19 mouse cellular contexts compared by ENCODE assay signal in the genomic region with DNA sequence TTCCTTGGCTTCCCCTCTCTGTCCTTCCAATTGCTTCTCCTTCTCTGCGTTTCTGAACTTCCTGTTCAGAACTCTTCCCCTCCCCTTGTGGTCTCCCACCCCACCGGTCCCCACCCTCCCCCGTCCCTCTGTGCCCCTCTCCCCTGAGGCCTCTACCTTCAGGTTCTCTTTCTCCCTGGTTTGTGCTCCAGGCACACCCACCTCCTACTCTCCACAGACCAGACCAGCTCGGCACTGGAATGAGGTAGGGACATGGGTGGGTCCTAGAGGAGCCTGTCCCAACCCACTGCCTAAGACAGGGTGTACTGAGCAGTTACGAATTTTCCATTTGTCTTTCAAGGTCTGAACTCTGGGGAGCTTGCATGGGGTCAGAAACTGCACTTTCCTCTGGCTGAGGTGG. TPM values are rescaled to one million over a fixed set of nuclear protein-coding genes. Genes with fewer than 3 reads are reported as not detected.
A peak's percentile ranks its signal among the peaks of the same experiment; 100 is the strongest.
DNase-seq lines count a peak whose midpoint lies in the region; ATAC-seq and TF ChIP-seq lines count a peak whose summit lies in the region.
"Had no signal": no experiment of that assay in that cellular context is flagged by ENCODE, and none has a peak within 500 bp of the region (broad histone marks: within the 10 kb centered on the region; RNA-seq: fewer than 3 reads in every experiment).

No protein-coding gene starts in this region.

- no peak for TF ChIP-seq CTCF in stomach, postnatal 0 days (IDR thresholded peaks at IDR 0.05; ENCODE audit: low read depth)

- no peak overlapping the region for H3K9ac ChIP-seq in embryonic facial prominence, embryonic 13.5 days
- H3K9ac ChIP-seq in kidney, embryonic 15.5 days: no peak overlapping the region
- H3K9ac ChIP-seq in midbrain, embryonic 13.5 days (replicated peaks): no peak overlapping the region
- H3K9ac ChIP-seq in midbrain, embryonic 16.5 days (ENCODE audit: low read depth, low read length): no peak overlapping the region
- no peak overlapping the region for H3K9ac ChIP-seq in stomach, postnatal 0 days (ENCODE audit: low read length)
- H3K9ac ChIP-seq: liver, embryonic 12.5 days had no signal

- DNase-seq in embryonic facial prominence, embryonic 10.5 days (ENCODE audit: low spot score): no peak
- DNase-seq in kidney, postnatal 4 days: no peak
- no peak for DNase-seq in stomach, postnatal 0 days (ENCODE audit: low spot score)
- DNase-seq in heart, postnatal 25 days (ENCODE audit: low spot score): no peak
- DNase-seq: gastrocnemius, postnatal 25 days; kidney, adult 9 months had no signal

- no peak for ATAC-seq in embryonic facial prominence, embryonic 13.5 days (ENCODE audit: insufficient number of reproducible peaks, insufficient read depth, low FRiP score, low TSS enrichment, low read depth)
- ATAC-seq in kidney, embryonic 15.5 days (replicated peaks; ENCODE audit: low FRiP score): no peak
- ATAC-seq in midbrain, embryonic 13.5 days: peak; percentile 41; the same call in 1 of the 2 replicates
- no peak for ATAC-seq in midbrain, embryonic 16.5 days
- ATAC-seq in stomach, postnatal 0 days (ENCODE audit: low FRiP score, low TSS enrichment): no peak
- ATAC-seq: CD4-positive, CD25-positive, alpha-beta regulatory T cell, adult 4 months; liver, embryonic 12.5 days had no signal

- H3K27me3 ChIP-seq in embryonic facial prominence, embryonic 13.5 days: no peaks in the 10 kb centered on the region
- peaks cover 51% of the 10 kb centered on the region for H3K27me3 ChIP-seq in embryonic facial prominence, embryonic 10.5 days (replicated peaks; ENCODE audit: low read depth, poor library complexity, severe bottlenecking)
- H3K27me3 ChIP-seq in kidney, embryonic 15.5 days: 0 out of 2 replicates have a peak, but pooled peaks cover 3% of the 10 kb centered on the region
- H3K27me3 ChIP-seq in midbrain, embryonic 13.5 days: peaks cover 10% of the 10 kb centered on the region; the same call in 1 of the 2 replicates
- H3K27me3 ChIP-seq in midbrain, embryonic 16.5 days (ENCODE audit: control insufficient read depth, insufficient read depth, low read depth, low read length): no peaks in the 10 kb centered on the region; the same call in 1 of the 2 replicates
- H3K27me3 ChIP-seq in stomach, postnatal 0 days (ENCODE audit: control insufficient read depth, insufficient read depth, low read length): no peaks in the 10 kb centered on the region

- H3K9me3 ChIP-seq in embryonic facial prominence, embryonic 13.5 days: no peaks in the 10 kb centered on the region
- no peaks in the 10 kb centered on the region for H3K9me3 ChIP-seq in embryonic facial prominence, embryonic 10.5 days
- no peaks in the 10 kb centered on the region for H3K9me3 ChIP-seq in kidney, embryonic 15.5 days (replicated peaks)
- H3K9me3 ChIP-seq in midbrain, embryonic 13.5 days: no peaks in the 10 kb centered on the region
- H3K9me3 ChIP-seq in midbrain, embryonic 16.5 days (replicated peaks; ENCODE audit: control insufficient read depth, low read length, poor library complexity, severe bottlenecking): 0 out of 2 replicates have a peak, but pooled peaks cover 2% of the 10 kb centered on the region
- H3K9me3 ChIP-seq in stomach, postnatal 0 days (ENCODE audit: control insufficient read depth, low read length): no peaks in the 10 kb centered on the region
- H3K9me3 ChIP-seq: liver, embryonic 12.5 days had no signal

- H3K4me2 ChIP-seq in embryonic facial prominence, embryonic 13.5 days: no peak overlapping the region
- H3K4me2 ChIP-seq in kidney, embryonic 15.5 days: no peak overlapping the region
- H3K4me2 ChIP-seq in midbrain, embryonic 13.5 days (replicated peaks): no peak overlapping the region
- H3K4me2 ChIP-seq in midbrain, embryonic 16.5 days (ENCODE audit: low read length): no peak overlapping the region
- H3K4me2 ChIP-seq in stomach, postnatal 0 days (replicated peaks; ENCODE audit: low read depth): no peak overlapping the region
- H3K4me2 ChIP-seq: liver, embryonic 12.5 days had no signal

- no peaks in the 10 kb centered on the region for H3K36me3 ChIP-seq in embryonic facial prominence, embryonic 13.5 days
- no peaks in the 10 kb centered on the region for H3K36me3 ChIP-seq in embryonic facial prominence, embryonic 10.5 days (replicated peaks)
- H3K36me3 ChIP-seq in kidney, embryonic 15.5 days: no peaks in the 10 kb centered on the region
- 0 out of 2 replicates have a peak, but pooled peaks cover 5% of the 10 kb centered on the region for H3K36me3 ChIP-seq in midbrain, embryonic 13.5 days
- H3K36me3 ChIP-seq in midbrain, embryonic 16.5 days (ENCODE audit: control insufficient read depth, insufficient read depth, low read length): no peaks in the 10 kb centered on the region; the same call in 1 of the 2 replicates
- no peaks in the 10 kb centered on the region for H3K36me3 ChIP-seq in stomach, postnatal 0 days (ENCODE audit: control insufficient read depth, insufficient read depth, low read length)
- H3K36me3 ChIP-seq: liver, embryonic 12.5 days had no signal

- H3K27ac ChIP-seq in embryonic facial prominence, embryonic 13.5 days: peak overlapping the region; percentile 51; the same call in 1 of the 2 replicates
- H3K27ac ChIP-seq in embryonic facial prominence, embryonic 10.5 days (replicated peaks): no peak overlapping the region
- peak overlapping the region; percentile 18 for H3K27ac ChIP-seq in kidney, embryonic 15.5 days
- no peak overlapping the region for H3K27ac ChIP-seq in midbrain, embryonic 13.5 days
- H3K27ac ChIP-seq in midbrain, embryonic 16.5 days (ENCODE audit: low read length): no peak overlapping the region
- H3K27ac ChIP-seq in stomach, postnatal 0 days (replicated peaks): peak overlapping the region; percentile 63
- H3K27ac ChIP-seq: liver, embryonic 12.5 days had no signal

- no peak for TF ChIP-seq EP300 in stomach, postnatal 0 days (optimal IDR thresholded peaks at IDR 0.05)

- H3K4me3 ChIP-seq in embryonic facial prominence, embryonic 13.5 days: no peak overlapping the region
- no peak overlapping the region for H3K4me3 ChIP-seq in embryonic facial prominence, embryonic 10.5 days
- H3K4me3 ChIP-seq in kidney, embryonic 15.5 days (replicated peaks): no peak overlapping the region
- no peak overlapping the region for H3K4me3 ChIP-seq in midbrain, embryonic 13.5 days (replicated peaks)
- no peak overlapping the region for H3K4me3 ChIP-seq in midbrain, embryonic 16.5 days (ENCODE audit: low read depth, low read length)
- no peak overlapping the region for H3K4me3 ChIP-seq in stomach, postnatal 0 days (ENCODE audit: low read depth, low read length)
- H3K4me3 ChIP-seq: liver, embryonic 12.5 days had no signal

- 49% methylated on average over 5 of the region's 5 CpGs for WGBS in embryonic facial prominence, embryonic 13.5 days
- 51% methylated on average over 5 of the region's 5 CpGs for WGBS in embryonic facial prominence, embryonic 10.5 days
- WGBS in kidney, embryonic 15.5 days: 46% methylated on average over 5 of the region's 5 CpGs
- WGBS in midbrain, embryonic 13.5 days: 69% methylated on average over 5 of the region's 5 CpGs
- WGBS in midbrain, embryonic 16.5 days: 69% methylated on average over 5 of the region's 5 CpGs
- WGBS in stomach, postnatal 0 days: 36% methylated on average over 5 of the region's 5 CpGs

- peaks cover 20% of the 10 kb centered on the region for H3K4me1 ChIP-seq in embryonic facial prominence, embryonic 13.5 days
- peaks cover 32% of the 10 kb centered on the region for H3K4me1 ChIP-seq in embryonic facial prominence, embryonic 10.5 days
- H3K4me1 ChIP-seq in kidney, embryonic 15.5 days: peaks cover 13% of the 10 kb centered on the region; the same call in 1 of the 2 replicates
- peaks cover 27% of the 10 kb centered on the region for H3K4me1 ChIP-seq in midbrain, embryonic 13.5 days (replicated peaks)
- H3K4me1 ChIP-seq in midbrain, embryonic 16.5 days (ENCODE audit: control insufficient read depth, insufficient read depth, low read length): peaks cover 3% of the 10 kb centered on the region; the same call in 1 of the 2 replicates
- H3K4me1 ChIP-seq in stomach, postnatal 0 days (replicated peaks; ENCODE audit: control insufficient read depth, insufficient read depth): no peaks in the 10 kb centered on the region
- H3K4me1 ChIP-seq: liver, embryonic 12.5 days had no signal

- intact Hi-C loops in heart, postnatal 25 days (cut with DNase I): loop anchor here (1.0 to 5.0 kb wide), 2 partner anchors 165 to 213 kb away; no protein-coding TSS in a partner anchor

RNA-seq across cellular contexts. Expression of gene 7530416G11Rik, which starts 23.1 kb away (rescaled TPM):
- not detected in 2 replicates for polyA plus RNA-seq in embryonic facial prominence, embryonic 13.5 days (2015; fragmentation: Nextera tagmentation; extraction: Ambion mirVana)
- not detected in 2 replicates for polyA plus RNA-seq in embryonic facial prominence, embryonic 10.5 days (2016; fragmentation: Nextera tagmentation; extraction: Ambion mirVana)
- not detected in 2 replicates for polyA plus RNA-seq in kidney, embryonic 15.5 days (2015; fragmentation: Nextera tagmentation; extraction: Ambion mirVana)
- not detected in 2 replicates for polyA plus RNA-seq in midbrain, embryonic 13.5 days (2015; fragmentation: Nextera tagmentation; extraction: Ambion mirVana)
- polyA plus RNA-seq in midbrain, embryonic 16.5 days (2015; fragmentation: Nextera tagmentation; extraction: Ambion mirVana): not detected in 2 replicates
- not detected in 2 replicates for polyA plus RNA-seq in stomach, postnatal 0 days (2015; fragmentation: Nextera tagmentation; extraction: Ambion mirVana)
- not detected for total RNA-seq in heart, postnatal 25 days (2021)
- total RNA-seq: adrenal gland, adult 18-20 months; gastrocnemius, postnatal 25 days; heart, postnatal 14 days; layer of hippocampus, adult 18-20 months; left cerebral cortex, postnatal 4 days; MEL; neutrophil, adult 5-6 weeks had no signal
- polyA plus RNA-seq: CD4-positive, CD25-positive, alpha-beta regulatory T cell, adult 4 months; intestine, embryonic 14.5 days; liver, embryonic 12.5 days had no signal

Comparison
In these comparisons a context has a peak if more than half of its experiments do, and no peak if none do; other contexts are left out.
1. H3K27ac ChIP-seq: peak in embryonic facial prominence, embryonic 13.5 days (single experiment), kidney, embryonic 15.5 days (single experiment) and stomach, postnatal 0 days (single experiment); none in embryonic facial prominence, embryonic 10.5 days (single experiment), midbrain, embryonic 13.5 days (single experiment) and midbrain, embryonic 16.5 days (single experiment).